Mouse (Mus musculus) frontal cortex, postnatal 25 days (tissue): Measurements from ENCODE around the gene Pin1rt1.

Experiments used
- DNase-seq, 2 experiments: peaks; one replicate each; pipeline ENCODE4 v3.0.0; 2022; ENCODE audit warnings: low spot score in 2 of 2

Gene Pin1rt1

GRCm38 (mm10) chr2:104712486-104712809 lies 3.7 kb downstream of the Pin1rt1 start:
- DNase-seq: no peak

GRCm38 (mm10) chr2:104711585-104712485 lies 4.3 kb downstream of the Pin1rt1 start, which contains the start of gene Tcp11l1:
Gene Tcp11l1, minus strand, starts transcription at chr2:104712169.
- DNase-seq: peak; percentile 49 to 51

GRCm38 (mm10) chr2:104710670-104711370 lies 5.4 kb downstream of the Pin1rt1 start:
- DNase-seq: no peak

GRCm38 (mm10) chr2:104709786-104710337 lies 6.3 kb downstream of the Pin1rt1 start:
- no peak for DNase-seq

- no peak for DNase-seq
These were observed 11.8 kb downstream of the Pin1rt1 start for GRCm38 (mm10) chr2:104704355-104704754.

- DNase-seq: no peak
These were observed 13.0 kb downstream of the Pin1rt1 start for GRCm38 (mm10) chr2:104703158-104703557.

GRCm38 (mm10) chr2:104699659-104700058 lies 16.5 kb downstream of the Pin1rt1 start:
- DNase-seq: no peak

- DNase-seq: no peak
These were observed 23.6 kb downstream of the Pin1rt1 start for GRCm38 (mm10) chr2:104692551-104692950.

- no peak for DNase-seq
These were observed 25.5 kb downstream of the Pin1rt1 start for GRCm38 (mm10) chr2:104690720-104691119.

- DNase-seq: no peak
These were observed 27.5 kb downstream of the Pin1rt1 start for GRCm38 (mm10) chr2:104688724-104689123.

- DNase-seq: no peak
These were observed 27.9 kb downstream of the Pin1rt1 start for GRCm38 (mm10) chr2:104688321-104688720.

- DNase-seq: no peak
These were observed 28.9 kb downstream of the Pin1rt1 start for GRCm38 (mm10) chr2:104687261-104687660.

- peak; percentile 68 to 81 for DNase-seq
These were observed 30.8 kb downstream of the Pin1rt1 start for GRCm38 (mm10) chr2:104685418-104685817.

- no peak for DNase-seq
These were observed 31.4 kb downstream of the Pin1rt1 start for GRCm38 (mm10) chr2:104684771-104685170.

GRCm38 (mm10) chr2:104677326-104677725 lies 38.9 kb downstream of the Pin1rt1 start:
- DNase-seq: no peak

- no peak for DNase-seq
These were observed 44.5 kb downstream of the Pin1rt1 start for GRCm38 (mm10) chr2:104671724-104672123.

GRCm38 (mm10) chr2:104669122-104669804 lies 46.9 kb downstream of the Pin1rt1 start:
- DNase-seq: no peak
